Mouse (Mus musculus): Measurements from ENCODE around the gene Ncoa7.

DNA sequence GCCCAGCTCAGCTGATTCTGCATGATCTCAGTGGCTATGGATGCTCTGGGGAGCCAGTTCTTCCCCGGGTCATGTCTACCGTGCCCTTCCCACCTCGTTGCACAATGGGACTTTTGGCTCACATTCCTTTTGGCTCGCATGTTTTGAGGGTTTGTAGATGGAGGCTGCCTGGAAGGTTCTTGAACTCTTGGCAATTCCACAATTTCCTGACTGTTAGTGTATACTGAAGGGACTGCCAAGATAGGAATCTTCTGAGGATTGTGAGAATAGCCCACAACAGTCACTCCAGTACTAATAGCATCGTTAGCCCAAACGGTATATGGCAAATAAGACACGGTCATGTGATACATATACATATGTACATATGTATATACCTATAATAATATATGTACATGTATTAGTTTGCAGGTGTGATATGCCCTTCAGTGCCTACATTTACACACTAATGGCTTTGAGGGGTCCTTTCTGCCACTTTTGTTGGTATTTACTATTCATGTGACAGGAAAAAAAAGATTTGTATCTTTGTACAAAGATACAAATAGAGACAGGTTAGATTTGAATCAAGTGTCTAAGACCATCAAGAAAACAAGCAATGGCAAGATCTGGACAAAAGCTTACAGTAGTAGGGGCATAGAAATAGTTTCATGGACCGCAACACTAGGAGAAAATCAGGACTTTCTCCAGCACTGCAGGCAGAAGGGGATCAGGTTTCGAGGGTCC lies 7.3 kb upstream of the Ncoa7 start:
- TF ChIP-seq CTCF (IDR thresholded peaks at IDR 0.05; ENCODE audit: low read depth, low read length) (no peak), POLR2AphosphoS5 (IDR thresholded peaks at IDR 0.05; ENCODE audit: insufficient replicate concordance, low read depth, low read length) (no peak), GATA2 (IDR thresholded peaks at IDR 0.05; ENCODE audit: borderline replicate concordance, low read depth, low read length) (no peak), GATA1 (IDR thresholded peaks at IDR 0.05; ENCODE audit: borderline replicate concordance, low read length) (no peak)

Measured in G1E (cell line).